ENCODE assay signal across 18 mouse cellular contexts in the genomic region with DNA sequence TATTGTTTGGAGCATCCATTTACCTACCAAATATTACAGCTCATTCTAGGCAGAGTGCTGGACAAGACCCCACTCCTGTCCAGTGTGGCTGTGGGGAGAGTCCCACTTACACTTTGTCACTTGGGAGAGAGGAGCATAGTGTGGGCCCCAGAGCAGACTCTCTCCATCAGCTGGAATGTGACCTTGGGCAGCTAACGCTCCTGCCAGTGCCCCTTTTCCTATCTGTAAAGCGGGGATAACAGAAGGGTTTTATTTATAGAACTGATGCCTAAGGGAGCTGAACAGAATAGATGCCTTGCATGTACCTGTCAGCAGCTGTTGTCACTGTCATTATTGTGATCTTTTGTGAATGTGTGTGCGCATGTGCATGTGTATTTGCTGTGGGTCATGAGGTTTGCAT.
"Had no signal": no experiment of that assay in that cellular context is flagged by ENCODE, and none has a peak within 500 bp of the region (broad histone marks: within the 10 kb centered on the region; RNA-seq: fewer than 3 reads in every experiment).

No protein-coding gene starts in this region.

- H3K4me2 ChIP-seq: kidney, embryonic 15.5 days; liver, embryonic 11.5 days; liver, embryonic 15.5 days; lung, embryonic 14.5 days; midbrain, embryonic 11.5 days; midbrain, embryonic 15.5 days; neural tube, embryonic 12.5 days; stomach, embryonic 15.5 days had no signal

- H3K36me3 ChIP-seq: kidney, embryonic 15.5 days; liver, embryonic 15.5 days; midbrain, embryonic 15.5 days; neural tube, embryonic 12.5 days; stomach, embryonic 15.5 days had no signal

- H3K9me3 ChIP-seq: kidney, embryonic 15.5 days; limb, embryonic 10.5 days; liver, embryonic 15.5 days; midbrain, embryonic 15.5 days; neural tube, embryonic 12.5 days; stomach, embryonic 15.5 days had no signal

- H3K27ac ChIP-seq: kidney, embryonic 15.5 days; limb, embryonic 10.5 days; liver, embryonic 15.5 days; midbrain, embryonic 15.5 days; neural tube, embryonic 12.5 days; stomach, embryonic 15.5 days had no signal

- H3K9ac ChIP-seq: kidney, embryonic 15.5 days; liver, embryonic 15.5 days; lung, embryonic 14.5 days; midbrain, embryonic 15.5 days; neural tube, embryonic 12.5 days; stomach, embryonic 15.5 days had no signal

- H3K27me3 ChIP-seq: kidney, embryonic 15.5 days; liver, embryonic 15.5 days; megakaryocyte, embryonic 14.5 days; midbrain, embryonic 15.5 days; neural tube, embryonic 12.5 days; stomach, embryonic 15.5 days had no signal

- H3K4me1 ChIP-seq: kidney, embryonic 15.5 days; liver, embryonic 15.5 days; megakaryocyte, embryonic 14.5 days; midbrain, embryonic 15.5 days; neural tube, embryonic 12.5 days; stomach, embryonic 15.5 days had no signal

- ATAC-seq: midbrain, embryonic 15.5 days had no signal

- DNase-seq: kidney, postnatal 25 days; layer of hippocampus, adult 9-11 months; lung, embryonic 14.5 days; lung, postnatal 10 days; lung, postnatal 4 days; retina, postnatal 1 day; right cerebral cortex, postnatal 4 days; spleen, adult 18-20 months; thymus, postnatal 36 days had no signal

- H3K4me3 ChIP-seq: kidney, embryonic 15.5 days; limb, embryonic 10.5 days; liver, embryonic 15.5 days; megakaryocyte, embryonic 14.5 days; midbrain, embryonic 15.5 days; neural tube, embryonic 12.5 days; stomach, embryonic 15.5 days had no signal
